Mouse (Mus musculus) yolk sac, embryonic 10.5 days (tissue): ENCODE measurements around the gene Adarb1.
A peak's percentile ranks its signal among the peaks of the same experiment; 100 is the strongest.

Experiments
- DNase-seq: peaks from one replicate; pipeline ENCODE4 v3.0.0-alpha.2; 2017; ENCODE audit warnings: low spot score

The Adarb1 gene

GRCm38 (mm10) chr10:77434457-77435151 is 16.5 kb upstream of the Adarb1 start:
- no peak for DNase-seq

- no peak for DNase-seq
Measured at GRCm38 (mm10) chr10:77434076-77434456, 16.0 kb upstream of the Adarb1 start.

- DNase-seq: no peak
Measured at GRCm38 (mm10) chr10:77430771-77431170, 12.7 kb upstream of the Adarb1 start.

GRCm38 (mm10) chr10:77429921-77430320 is 11.9 kb upstream of the Adarb1 start:
- no peak for DNase-seq

- no peak for DNase-seq
Measured at GRCm38 (mm10) chr10:77427610-77428009, 9.5 kb upstream of the Adarb1 start.

- no peak for DNase-seq
Measured at GRCm38 (mm10) chr10:77420190-77420589, 2.1 kb upstream of the Adarb1 start.

GRCm38 (mm10) chr10:77417240-77418102 is 599 bp downstream of the Adarb1 start:
- DNase-seq: peak; percentile 12

- no peak for DNase-seq
Measured at GRCm38 (mm10) chr10:77416666-77417239, 1.3 kb downstream of the Adarb1 start.

- DNase-seq: peak; percentile 9
Measured at GRCm38 (mm10) chr10:77415867-77416266, 2.2 kb downstream of the Adarb1 start.

GRCm38 (mm10) chr10:77413791-77414190 is 4.3 kb downstream of the Adarb1 start:
- peak; percentile 26 for DNase-seq

GRCm38 (mm10) chr10:77409154-77409553 is 8.9 kb downstream of the Adarb1 start:
- DNase-seq: no peak

- DNase-seq: no peak
Measured at GRCm38 (mm10) chr10:77408241-77408640, 9.8 kb downstream of the Adarb1 start.

GRCm38 (mm10) chr10:77406486-77406885 is 11.6 kb downstream of the Adarb1 start:
- DNase-seq: no peak

GRCm38 (mm10) chr10:77402463-77402862 is 15.6 kb downstream of the Adarb1 start:
- DNase-seq: no peak

- DNase-seq: no peak
Measured at GRCm38 (mm10) chr10:77401039-77401438, 17.0 kb downstream of the Adarb1 start.

GRCm38 (mm10) chr10:77399938-77400337 is 18.1 kb downstream of the Adarb1 start:
- DNase-seq: no peak

GRCm38 (mm10) chr10:77398082-77398481 is 20.0 kb downstream of the Adarb1 start:
- DNase-seq: no peak

- peak; percentile 7 for DNase-seq
Measured at GRCm38 (mm10) chr10:77397056-77397642, 20.9 kb downstream of the Adarb1 start.

GRCm38 (mm10) chr10:77396015-77396414 is 22.1 kb downstream of the Adarb1 start:
- no peak for DNase-seq

- DNase-seq: no peak
Measured at GRCm38 (mm10) chr10:77391072-77391471, 27.0 kb downstream of the Adarb1 start.

GRCm38 (mm10) chr10:77387558-77387957 is 30.5 kb downstream of the Adarb1 start:
- no peak for DNase-seq

- DNase-seq: no peak
Measured at GRCm38 (mm10) chr10:77385731-77386130, 32.3 kb downstream of the Adarb1 start.

- DNase-seq: no peak
Measured at GRCm38 (mm10) chr10:77383045-77383444, 35.0 kb downstream of the Adarb1 start.
